Comparison of ENCODE assay signal across 24 mouse cellular contexts in the genomic region with DNA sequence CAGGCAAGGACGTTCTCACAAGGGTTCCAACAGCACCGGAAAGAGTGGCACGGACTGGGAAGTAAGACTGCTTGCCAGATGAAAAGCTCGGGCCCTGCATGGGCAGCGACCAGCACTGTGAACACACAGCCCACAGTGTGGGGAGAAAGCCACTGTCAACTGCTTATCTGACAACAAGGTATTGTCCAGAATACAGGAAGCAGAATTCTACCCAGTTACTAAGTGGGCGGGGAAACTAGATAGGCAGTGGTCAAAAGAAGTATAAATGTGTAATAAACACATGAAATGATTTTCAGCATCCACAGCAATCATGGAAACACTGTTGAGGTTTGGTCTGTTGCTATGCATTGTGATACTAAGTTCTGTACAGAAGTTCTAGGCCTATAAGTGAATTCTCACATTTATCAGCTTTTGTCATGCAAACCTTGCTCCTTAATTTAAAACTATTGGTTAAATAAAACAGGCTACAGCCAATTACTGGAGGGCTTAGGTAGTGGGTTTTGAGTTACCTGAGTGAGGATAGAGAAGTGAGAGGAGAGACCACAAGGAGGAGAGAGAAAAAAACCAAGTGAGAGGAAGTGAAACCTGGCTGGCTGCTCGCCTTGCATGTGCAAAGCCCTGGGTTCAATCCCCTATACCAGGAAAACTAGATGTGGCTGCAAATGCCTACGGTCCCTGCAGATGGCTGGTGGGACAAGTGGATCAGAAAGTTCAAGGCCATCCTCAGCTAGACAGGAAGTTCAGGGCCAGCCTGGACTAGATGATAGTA.
DNase-seq lines count a peak whose midpoint lies in the region; ATAC-seq and TF ChIP-seq lines count a peak whose summit lies in the region.
"Had no signal": no experiment of that assay in that cellular context is flagged by ENCODE, and none has a peak within 500 bp of the region (broad histone marks: within the 10 kb centered on the region; RNA-seq: fewer than 3 reads in every experiment).

No protein-coding gene starts in this region.

- no peaks in the 10 kb centered on the region for H3K36me3 ChIP-seq in CH12.LX (replicated peaks in 1 of 2; ENCODE audit: control insufficient read depth in 1 of 2, insufficient read depth in 1 of 2, low read length in 1 of 2)
- H3K36me3 ChIP-seq: heart, embryonic 13.5 days; hindbrain, embryonic 10.5 days; hindbrain, embryonic 15.5 days; limb, embryonic 12.5 days; midbrain, embryonic 12.5 days; neural tube, embryonic 13.5 days had no signal

- H3K4me1 ChIP-seq in CH12.LX (ENCODE audit: control insufficient read depth in 1 of 2, insufficient read depth in 2 of 2) = peaks cover 7 to 42% of the 10 kb centered on the region in 2 experiments; a peak in 3 of 4 replicates
- H3K4me1 ChIP-seq: forebrain, embryonic 13.5 days; hindbrain, embryonic 10.5 days; hindbrain, embryonic 15.5 days; limb, embryonic 12.5 days; midbrain, embryonic 12.5 days; neural tube, embryonic 13.5 days had no signal

- no peak for TF ChIP-seq CTCF in CH12.LX (conservative IDR thresholded peaks at IDR 0.05 in 1 of 2, IDR thresholded peaks at IDR 0.05 in 1 of 2; ENCODE audit: low read depth in 2 of 2, low read length in 2 of 2)

- no peaks in the 10 kb centered on the region for H3K79me2 ChIP-seq in CH12.LX (replicated peaks; ENCODE audit: control insufficient read depth, extremely low read depth, insufficient read depth, poor library complexity, severe bottlenecking)

- peak; percentile 70 for ATAC-seq in megakaryocyte, adult 5-6 weeks (ENCODE audit: poor library complexity, severe bottlenecking)
- no peak for ATAC-seq in monocyte, adult 5-6 weeks (replicated peaks; ENCODE audit: insufficient number of reproducible peaks, low FRiP score, low TSS enrichment, poor library complexity, severe bottlenecking)
- ATAC-seq: forebrain, embryonic 13.5 days; inflammation-experienced regulatory T-cells, adult 6 months; liver, postnatal 0 days had no signal

- TF ChIP-seq POLR2A in CH12.LX (IDR thresholded peaks at IDR 0.05; ENCODE audit: low read depth, low read length) = no peak

- dilution Hi-C loops in CH12.LX (cut with MboI; ENCODE audit: extremely low pct_ligation_motif_present, extremely low pct_unique_long_range_greater_than_20kb, low sequenced_read_pairs) = no loop called here

- H3K9ac ChIP-seq in CH12.LX (ENCODE audit: insufficient read depth, low read depth) = no peak overlapping the region
- H3K9ac ChIP-seq: forebrain, embryonic 13.5 days; heart, embryonic 13.5 days; hindbrain, embryonic 15.5 days; limb, embryonic 12.5 days; liver, postnatal 0 days; midbrain, embryonic 12.5 days; neural tube, embryonic 13.5 days had no signal

- in situ Hi-C loops in CH12.LX (cut with MboI; ENCODE audit: low pct_ligation_motif_present, low pct_unique_long_range_greater_than_20kb, low sequenced_read_pairs) = no loop called here

- peak; percentile 99 for TF ChIP-seq EP300 in CH12.LX (IDR thresholded peaks at IDR 0.05; ENCODE audit: low read length)

- TF ChIP-seq RAD21 in CH12.LX (IDR thresholded peaks at IDR 0.05; ENCODE audit: low read depth, low read length) = no peak

- no peak overlapping the region for H3K4me3 ChIP-seq in CH12.LX (replicated peaks in 1 of 3; ENCODE audit: low read depth in 2 of 3, low read length in 2 of 3, poor library complexity in 1 of 3)
- H3K4me3 ChIP-seq: forebrain, embryonic 13.5 days; heart, embryonic 13.5 days; hindbrain, embryonic 10.5 days; hindbrain, embryonic 15.5 days; limb, embryonic 12.5 days; midbrain, embryonic 12.5 days; neural tube, embryonic 13.5 days had no signal

- no peak overlapping the region for H3K4me2 ChIP-seq in CH12.LX (ENCODE audit: insufficient read depth, low read depth, poor library complexity, severe bottlenecking)
- H3K4me2 ChIP-seq: forebrain, embryonic 13.5 days; heart, embryonic 13.5 days; hindbrain, embryonic 15.5 days; limb, embryonic 12.5 days; midbrain, embryonic 12.5 days; neural tube, embryonic 13.5 days had no signal

- H3K9me3 ChIP-seq in CH12.LX (replicated peaks; ENCODE audit: low read length) = no peaks in the 10 kb centered on the region
- H3K9me3 ChIP-seq: forebrain, embryonic 13.5 days; heart, embryonic 13.5 days; hindbrain, embryonic 10.5 days; hindbrain, embryonic 15.5 days; limb, embryonic 12.5 days; megakaryocyte, embryonic 14.5 days; midbrain, embryonic 12.5 days; neural tube, embryonic 13.5 days had no signal

- H3K27ac ChIP-seq in CH12.LX (ENCODE audit: insufficient read depth, low read depth) = no peak overlapping the region
- H3K27ac ChIP-seq: forebrain, embryonic 13.5 days; heart, embryonic 13.5 days; hindbrain, embryonic 10.5 days; hindbrain, embryonic 15.5 days; limb, embryonic 12.5 days; midbrain, embryonic 12.5 days; neural tube, embryonic 13.5 days had no signal

- no peaks in the 10 kb centered on the region for H3K27me3 ChIP-seq in CH12.LX (replicated peaks)
- H3K27me3 ChIP-seq: forebrain, embryonic 13.5 days; heart, embryonic 13.5 days; hindbrain, embryonic 15.5 days; limb, embryonic 12.5 days; midbrain, embryonic 12.5 days; neural tube, embryonic 13.5 days had no signal

- DNase-seq in spleen, adult 18-20 months = peak; percentile 30 to 37
- no peak for DNase-seq in spleen, postnatal 4 days (ENCODE audit: low spot score in 2 of 2)
- peak; percentile 83 for DNase-seq in CH12.LX (ENCODE audit: extremely low read depth)
- DNase-seq in yolk sac, embryonic 10.5 days (ENCODE audit: low spot score) = no peak
- no peak for DNase-seq in heart, adult 9 months (ENCODE audit: low spot score in 2 of 2)
- DNase-seq: cerebellum, adult 2 months; cerebellum, postnatal 14 days; gastrocnemius, postnatal 14 days; heart, adult 11 months; heart, postnatal 10 days; kidney, adult 11 months; kidney, postnatal 14 days; liver, postnatal 0 days had no signal

TF ChIP-seq in CH12.LX, 34 proteins besides CTCF, POLR2A, EP300 and RAD21:
- TF ChIP-seq MYC (IDR thresholded peaks at IDR 0.05; ENCODE audit: low read depth, low read length) (peak; percentile 92), NELFE (IDR thresholded peaks at IDR 0.05; ENCODE audit: low read depth, low read length) (no peak), ZMIZ1 (IDR thresholded peaks at IDR 0.05; ENCODE audit: low read depth, low read length) (no peak), BHLHE40 (IDR thresholded peaks at IDR 0.05; ENCODE audit: low read depth, low read length) (peak; percentile 97), ZKSCAN1 (IDR thresholded peaks at IDR 0.05; ENCODE audit: borderline replicate concordance, low read depth, low read length) (no peak), NRF1 (IDR thresholded peaks at IDR 0.05; ENCODE audit: low read depth, low read length) (no peak), TBP (conservative IDR thresholded peaks at IDR 0.05; ENCODE audit: low read depth, low read length) (no peak; the same call in 1 of the 2 replicates), MXI1 (IDR thresholded peaks at IDR 0.05; ENCODE audit: low read depth, low read length) (peak; percentile 26; the same call in 1 of the 2 replicates), MAZ (IDR thresholded peaks at IDR 0.05; ENCODE audit: low read depth, low read length) (no peak), IRF4 (IDR thresholded peaks at IDR 0.05; ENCODE audit: low read depth, low read length) (peak; percentile 100), E2F4 (IDR thresholded peaks at IDR 0.05; ENCODE audit: insufficient replicate concordance, low read depth, low read length) (no peak), JUN (IDR thresholded peaks at IDR 0.05; ENCODE audit: insufficient read depth, low read depth, low read length) (0 out of 2 replicates have a peak, but pooled peaks have one; percentile 5), GABPA (IDR thresholded peaks at IDR 0.05; ENCODE audit: insufficient replicate concordance, low read depth, low read length) (no peak), USF1 (IDR thresholded peaks at IDR 0.05; ENCODE audit: low read depth, low read length) (no peak), MEF2A (IDR thresholded peaks at IDR 0.05; ENCODE audit: borderline replicate concordance, low read depth, low read length) (peak; percentile 60; the same call in 1 of the 2 replicates), POLR2AphosphoS2 (IDR thresholded peaks at IDR 0.05; ENCODE audit: low read depth, low read length) (no peak), PAX5 (IDR thresholded peaks at IDR 0.05; ENCODE audit: low read length) (no peak), ETS1 (conservative IDR thresholded peaks at IDR 0.05; ENCODE audit: low read depth, low read length) (peak; percentile 73), RCOR1 (conservative IDR thresholded peaks at IDR 0.05; ENCODE audit: low read depth, low read length) (peak; percentile 89), KAT2A (IDR thresholded peaks at IDR 0.05; ENCODE audit: insufficient replicate concordance, low read length) (no peak), SMC3 (IDR thresholded peaks at IDR 0.05; ENCODE audit: low read depth, low read length) (no peak), CHD2 (IDR thresholded peaks at IDR 0.05; ENCODE audit: low read length) (peak; percentile 71), JUND (conservative IDR thresholded peaks at IDR 0.05; ENCODE audit: low read depth, low read length) (no peak), UBTF (IDR thresholded peaks at IDR 0.05; ENCODE audit: low read depth, low read length) (no peak), TCF12 (IDR thresholded peaks at IDR 0.05; ENCODE audit: low read depth, low read length) (peak; percentile 72; the same call in 1 of the 2 replicates), CHD1 (IDR thresholded peaks at IDR 0.05; ENCODE audit: low read depth, low read length) (no peak), ZNF384 (IDR thresholded peaks at IDR 0.05; ENCODE audit: low read depth, low read length) (peak; percentile 97), MAX (IDR thresholded peaks at IDR 0.05; ENCODE audit: low read length) (no peak; the same call in 1 of the 2 replicates), MAFK (IDR thresholded peaks at IDR 0.05; ENCODE audit: insufficient replicate concordance, low read length) (no peak), ELF1 (IDR thresholded peaks at IDR 0.05; ENCODE audit: low read depth, low read length) (0 out of 2 replicates have a peak, but pooled peaks have one; percentile 26)

Comparison
In these comparisons a context has a peak if more than half of its experiments do, and no peak if none do; other contexts are left out.
1. DNase-seq: peak in spleen, adult 18-20 months (2 of 2) and CH12.LX (single experiment); none in spleen, postnatal 4 days (0 of 2), yolk sac, embryonic 10.5 days (single experiment) and heart, adult 9 months (0 of 2).